Mouse (Mus musculus) lung, adult 2 months (tissue): Measurements from ENCODE around the gene Arhgap42.

Experiments used
- CTCF ChIP-seq: fragments of 200-500 bp; IDR thresholded peaks from 2 replicates; pipeline ENCODE4 v1.5.1; 2011; ENCODE audit warnings: mild to moderate bottlenecking, low read length, control low read depth; ENCODE audit not compliant: insufficient read depth
- POLR2A ChIP-seq: fragments of 200-500 bp; IDR thresholded peaks from 2 replicates; pipeline ENCODE4 v1.6.1; 2011; ENCODE audit warnings: low read depth, mild to moderate bottlenecking, control low read depth, low read length, borderline replicate concordance; ENCODE audit errors: extremely low read depth

DNA sequence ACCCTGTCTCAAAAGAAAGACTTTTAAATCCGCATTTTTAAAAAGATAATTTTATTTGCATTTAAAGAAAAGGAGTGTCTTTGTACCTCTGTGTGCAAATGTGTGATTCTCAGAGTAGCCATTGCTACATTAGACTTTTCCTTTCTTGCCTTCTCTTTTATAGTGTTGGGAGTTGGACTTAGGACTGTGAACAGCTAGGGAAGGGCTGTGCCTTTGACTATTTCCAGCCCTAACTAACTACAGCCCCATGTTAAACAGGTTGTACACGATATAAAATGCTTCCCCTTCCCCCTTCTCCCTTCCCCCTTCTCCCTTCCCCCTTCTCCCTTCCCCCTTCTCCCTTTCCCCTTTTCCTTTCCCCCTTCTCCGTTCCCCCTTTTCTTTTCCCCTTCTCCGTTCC is 4.9 kb upstream of the Arhgap42 start:
- TF ChIP-seq CTCF (no peak), POLR2A (no peak)
